Mouse (Mus musculus): Measurements from ENCODE around the gene Hist1h1b.
"Not testable (repeated sequence)": the region's sequence is repeated elsewhere in the genome, so short reads cannot be mapped to it uniquely, and the experiment has no call there.

- not testable (repeated sequence) for TF ChIP-seq ZC3H11A (IDR thresholded peaks at IDR 0.05; ENCODE audit: borderline replicate concordance, low read depth, low read length); HCFC1 (IDR thresholded peaks at IDR 0.05; ENCODE audit: borderline replicate concordance, insufficient read depth, low read length); MAFK (IDR thresholded peaks at IDR 0.05; ENCODE audit: insufficient read depth, low read depth, low read length); CHD2 (IDR thresholded peaks at IDR 0.05; ENCODE audit: low read depth, low read length)
These were observed 22.6 kb upstream of the Hist1h1b start for GRCm38 (mm10) chr13:21803058-21803457.
